Mouse (Mus musculus) WW6 (cell line): ENCODE results near the gene 2010300C02Rik.
"Not testable (repeated sequence)": the region's sequence is repeated elsewhere in the genome, so short reads cannot be mapped to it uniquely, and the experiment has no call there.

Experiments
- DNase-seq: peaks from one replicate; pipeline ENCODE4 v3.0.0-alpha.2; 2013; ENCODE audit warnings: low read depth, low spot score

Gene 2010300C02Rik

DNA sequence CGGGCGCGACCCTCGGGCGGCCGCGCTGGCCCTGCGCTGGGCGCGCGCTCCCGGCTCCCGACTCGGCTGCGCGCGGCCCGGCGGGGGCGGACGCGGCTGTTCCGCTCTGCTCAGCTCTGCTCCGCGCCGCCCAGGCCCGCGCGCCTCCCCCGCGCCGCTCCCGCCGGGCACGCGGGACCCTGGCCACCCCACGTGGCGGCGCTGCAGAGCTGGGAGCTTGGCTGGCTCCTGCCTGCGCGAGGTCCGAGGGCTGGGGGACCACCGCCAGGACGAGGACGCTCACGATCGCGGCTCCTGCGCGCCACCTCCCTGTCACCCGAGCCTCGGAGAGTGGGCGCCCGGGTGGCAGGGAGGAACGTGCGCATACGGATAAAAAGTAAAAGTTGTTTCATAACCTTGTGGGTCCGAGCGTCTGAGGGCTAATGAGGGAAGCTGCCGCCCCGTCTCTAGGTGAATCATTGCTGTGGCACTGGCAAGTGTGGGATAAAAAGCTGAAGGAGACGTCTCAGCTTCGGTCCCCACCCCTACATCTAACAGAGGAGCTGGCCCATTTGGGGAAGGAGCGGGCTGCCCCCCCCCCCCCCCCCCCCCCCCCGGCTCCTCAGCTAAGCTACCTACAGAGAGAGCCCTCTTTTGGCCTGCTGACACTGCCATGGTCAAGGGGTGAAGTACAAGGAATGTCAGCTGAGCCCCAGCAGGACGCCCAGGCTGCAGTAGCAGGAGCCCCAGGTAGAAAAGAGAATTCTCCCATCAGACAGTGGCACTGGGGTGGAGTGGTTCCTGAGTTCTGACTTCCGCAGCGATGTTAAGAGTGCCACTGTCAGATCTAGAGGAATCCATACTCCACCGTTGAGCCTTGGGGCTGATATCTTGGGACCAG, at the start of gene 2010300C02Rik:
TSS of gene 2010300C02Rik (minus strand) at position 325 of the 880 bp plus-strand sequence.
- DNase-seq = no peak

DNA sequence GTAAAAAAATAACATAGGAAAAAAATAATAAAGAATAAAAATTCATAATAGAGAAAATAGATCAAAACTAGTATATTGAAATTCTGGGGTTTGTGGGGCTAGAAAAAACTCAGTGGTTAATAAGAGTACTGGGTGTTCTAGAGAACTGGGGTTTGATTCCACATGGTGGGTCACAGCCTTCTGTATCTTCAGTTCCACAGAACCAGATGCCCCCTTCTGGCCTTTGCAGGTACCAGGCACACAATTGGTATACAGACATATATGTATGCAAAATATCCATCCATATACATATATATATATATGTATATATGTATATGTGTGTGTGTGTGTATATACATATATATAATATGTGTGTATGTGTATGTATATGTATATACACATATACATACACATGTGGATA, 39.5 kb upstream of the 2010300C02Rik start:
- no peak for DNase-seq

DNA sequence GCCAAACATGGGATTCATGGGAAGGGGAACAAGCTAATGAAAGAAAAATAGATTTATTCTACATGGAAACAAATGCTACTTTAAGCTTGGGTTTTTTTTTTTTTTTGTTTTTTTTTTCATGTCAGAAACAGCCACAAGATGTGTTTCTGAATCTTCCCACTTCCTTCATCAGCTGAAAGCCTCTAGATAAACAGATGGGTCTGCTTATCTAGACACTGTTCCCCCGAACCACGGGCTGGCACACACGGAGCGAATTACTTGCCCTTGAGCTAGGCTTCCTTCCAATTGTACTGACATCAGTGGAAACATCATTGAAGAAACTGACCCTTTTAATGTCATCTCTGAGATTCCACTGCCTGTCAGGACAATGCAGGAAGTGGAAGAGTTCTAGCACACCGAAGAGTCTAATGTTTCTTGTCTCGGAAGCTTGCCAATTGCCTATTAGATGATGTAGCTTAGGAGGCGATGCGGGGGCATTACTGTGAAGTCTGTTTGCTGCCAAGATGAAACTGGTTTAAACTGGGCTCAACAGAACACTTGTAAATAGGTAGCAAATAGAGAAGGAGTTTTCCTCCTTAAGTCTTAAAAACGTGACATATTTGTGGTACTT, 24.9 kb upstream of the 2010300C02Rik start:
- DNase-seq = no peak

DNA sequence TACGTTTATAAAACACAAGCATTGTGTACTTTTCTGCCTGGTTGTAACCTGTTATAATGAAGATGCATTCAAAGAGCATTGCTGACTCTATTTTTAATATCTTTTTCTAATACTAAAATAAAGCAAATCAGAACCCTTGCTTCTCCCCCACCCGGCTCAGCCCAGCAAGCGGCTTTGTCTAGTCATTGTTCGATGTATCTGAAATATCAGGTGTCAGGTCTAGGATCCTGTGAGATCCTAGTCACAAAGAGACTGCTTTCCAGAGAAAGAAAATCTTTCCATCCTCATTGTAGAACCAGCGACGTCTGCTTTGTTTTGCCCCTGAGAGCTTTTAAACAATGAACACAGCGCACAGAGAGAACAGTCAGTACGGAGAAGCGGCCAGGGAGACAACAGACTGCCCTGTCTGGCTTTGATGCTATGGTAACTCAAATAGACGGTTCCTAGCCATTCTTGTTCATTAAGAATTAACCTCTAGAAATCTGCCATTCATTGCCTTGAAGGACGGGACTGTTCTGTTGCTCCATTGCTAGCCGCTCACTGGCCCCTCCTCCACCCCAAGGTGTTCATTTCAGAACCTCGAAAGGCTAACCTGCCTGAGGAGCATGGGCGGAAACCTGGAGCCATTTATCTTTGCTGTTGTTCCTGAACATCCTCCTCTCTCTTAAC, 22.9 kb upstream of the 2010300C02Rik start:
- no peak for DNase-seq

DNA sequence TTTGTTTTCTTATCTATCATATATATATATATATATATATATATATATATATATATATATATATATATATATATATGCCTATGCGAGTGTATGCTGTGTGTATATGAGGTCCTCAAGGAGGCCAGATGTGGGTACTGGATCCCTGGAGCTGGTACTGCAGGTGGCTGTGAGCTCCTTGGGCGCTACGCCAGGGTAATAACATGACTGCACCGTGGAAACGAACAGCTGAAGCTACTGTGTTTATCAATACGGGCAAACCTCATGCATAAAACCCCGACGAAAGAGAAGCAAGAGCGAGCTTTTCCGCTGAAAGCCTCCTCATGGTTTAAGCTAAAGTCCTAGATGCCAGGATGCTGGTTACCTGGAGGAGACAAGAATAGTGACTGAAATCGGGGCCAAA, 22.2 kb upstream of the 2010300C02Rik start:
- DNase-seq = no peak

DNA sequence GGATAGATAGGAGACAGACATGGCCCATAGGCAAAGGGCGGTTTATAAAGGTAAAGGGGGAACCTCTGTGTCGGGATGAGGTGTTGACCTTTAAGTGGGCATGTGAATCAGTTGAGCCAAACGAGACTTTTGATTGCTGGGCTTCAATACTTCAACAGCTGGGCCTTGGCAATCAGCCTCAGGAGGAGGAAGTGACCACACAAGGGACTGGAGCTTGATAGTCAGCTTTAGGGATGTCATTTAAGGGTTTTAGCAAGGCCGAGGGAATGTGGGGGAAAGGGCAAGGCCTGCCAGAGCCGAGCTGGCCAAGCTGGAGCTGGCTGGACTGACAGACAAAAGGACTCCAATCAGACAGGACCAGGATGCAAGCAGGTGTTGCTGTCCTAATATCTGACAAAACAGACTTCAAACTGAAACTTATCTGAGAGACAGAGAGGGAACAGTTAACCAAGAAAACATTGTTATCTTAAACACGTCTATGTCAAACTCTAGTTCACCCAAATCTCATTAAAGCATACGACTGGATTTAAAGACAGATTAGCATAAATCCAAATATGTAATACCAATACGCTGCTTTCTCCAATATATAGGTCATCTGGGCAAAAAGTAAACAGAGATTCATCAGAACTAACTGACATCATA, 20.4 kb upstream of the 2010300C02Rik start:
- no peak for DNase-seq

DNA sequence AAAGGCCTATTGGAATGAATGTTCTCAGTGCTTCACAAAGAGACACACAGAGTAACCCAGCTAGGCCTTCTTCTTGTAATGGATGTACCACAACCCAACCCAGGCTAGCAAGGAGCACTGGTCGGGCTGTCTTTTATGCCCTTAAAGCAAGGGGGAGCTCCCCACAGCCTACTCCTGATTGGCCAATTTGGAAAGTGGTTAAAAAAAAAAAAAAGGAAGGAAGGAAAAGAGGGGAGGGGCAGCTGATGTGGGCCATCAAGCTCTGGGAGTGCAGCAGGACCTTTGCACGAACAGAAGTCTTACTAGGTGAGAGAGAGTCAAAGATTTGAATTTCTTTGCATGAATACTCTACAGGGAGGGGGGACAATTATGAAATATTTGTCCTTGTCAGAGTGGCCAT, 19.0 kb upstream of the 2010300C02Rik start:
- DNase-seq = no peak

DNA sequence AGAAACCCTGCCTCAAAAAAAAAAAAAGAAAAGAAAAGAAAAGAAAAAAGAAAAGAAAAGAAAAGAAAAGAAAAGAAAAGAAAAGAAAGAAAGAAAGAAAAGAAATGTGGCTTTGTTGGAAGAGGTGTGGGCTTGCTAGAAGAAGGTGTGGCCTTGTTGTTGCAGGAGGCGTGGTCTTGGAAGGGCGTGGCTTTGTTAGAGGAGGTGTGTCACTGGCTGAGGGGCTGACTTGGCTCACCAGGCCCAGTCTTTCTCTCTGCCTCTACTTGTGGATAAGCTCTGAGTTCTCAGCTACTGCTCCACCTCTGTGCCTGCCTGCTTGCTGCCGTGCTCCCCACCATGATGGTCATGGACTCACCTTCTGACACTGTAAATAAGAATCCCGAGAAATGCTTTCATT, 17.2 kb upstream of the 2010300C02Rik start:
- DNase-seq = no peak

DNA sequence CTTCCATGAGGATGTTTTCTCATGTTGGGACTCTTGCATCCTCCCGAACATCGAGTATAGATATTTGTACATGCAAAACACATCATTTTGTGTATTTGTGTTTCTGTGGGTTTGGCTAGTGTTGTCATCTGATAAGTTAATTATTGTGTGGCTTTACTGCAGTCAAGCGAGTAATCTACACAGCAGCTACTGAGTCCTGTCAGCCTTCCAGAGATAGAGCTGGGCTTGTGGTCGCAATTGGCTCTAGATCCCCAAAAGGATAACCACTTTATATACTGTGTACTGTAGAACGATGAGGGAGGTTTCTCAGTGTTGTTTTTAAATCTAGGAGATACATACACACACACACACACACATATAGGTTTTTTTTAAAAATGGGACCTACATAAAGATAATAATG, 16.0 kb upstream of the 2010300C02Rik start:
- no peak for DNase-seq

DNA sequence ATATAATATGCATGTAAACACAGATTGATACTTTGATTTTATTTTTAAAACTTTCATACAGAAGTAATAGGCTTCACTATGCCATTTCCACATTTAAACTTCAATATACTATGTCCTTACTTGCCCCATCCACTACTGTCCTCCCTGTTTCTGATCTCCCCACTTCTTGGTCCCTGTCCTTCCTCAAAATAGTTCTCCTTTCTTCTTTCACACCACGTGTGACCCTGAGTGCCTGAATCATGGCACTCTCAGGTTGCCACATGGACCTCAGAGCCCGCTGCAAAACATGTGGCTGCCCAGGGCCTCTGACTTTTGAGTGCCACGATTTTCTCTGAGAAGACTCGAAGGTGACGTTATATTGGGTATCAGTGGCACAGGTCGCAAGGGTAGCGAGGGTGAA, 15.0 kb upstream of the 2010300C02Rik start:
- no peak for DNase-seq

DNA sequence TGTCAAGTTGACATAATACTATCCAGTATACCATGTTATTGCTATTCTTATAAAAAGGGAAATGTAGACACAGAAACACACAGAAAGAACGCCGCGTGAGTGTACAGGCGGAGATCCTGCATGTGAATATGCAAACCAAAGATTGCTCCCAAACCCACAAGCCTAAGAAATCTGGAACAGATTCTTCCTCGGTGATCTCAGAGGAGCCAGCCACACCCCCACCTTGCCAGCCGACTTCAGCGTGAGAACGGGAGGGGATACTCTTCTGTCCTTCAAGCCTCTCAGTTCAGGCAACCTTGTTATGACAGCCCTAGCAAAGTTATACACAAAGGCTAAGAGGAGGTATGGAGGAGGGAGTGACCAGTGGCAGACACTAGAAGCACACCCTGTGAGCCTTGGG, 9.5 kb upstream of the 2010300C02Rik start:
- no peak for DNase-seq

DNA sequence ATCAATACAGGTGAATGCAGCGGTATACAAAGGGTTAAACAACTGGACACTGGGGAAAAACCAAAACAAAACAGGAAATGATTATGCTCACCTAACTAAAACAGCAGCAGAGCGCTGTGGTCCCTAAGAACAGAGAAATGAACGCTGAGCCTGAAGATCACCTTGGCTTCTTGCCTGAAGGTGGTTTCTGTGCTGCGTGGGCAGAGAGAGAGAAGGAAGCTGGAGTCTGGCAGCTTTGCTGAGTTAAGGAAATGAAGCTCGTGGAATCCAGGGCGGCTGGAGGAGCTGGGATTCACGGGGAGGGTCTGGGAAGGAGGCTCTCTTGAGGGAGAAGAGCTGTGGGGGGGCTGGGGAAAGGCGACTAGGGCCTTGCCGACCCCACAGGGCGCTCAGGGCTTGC, 8.2 kb upstream of the 2010300C02Rik start:
- DNase-seq = no peak

DNA sequence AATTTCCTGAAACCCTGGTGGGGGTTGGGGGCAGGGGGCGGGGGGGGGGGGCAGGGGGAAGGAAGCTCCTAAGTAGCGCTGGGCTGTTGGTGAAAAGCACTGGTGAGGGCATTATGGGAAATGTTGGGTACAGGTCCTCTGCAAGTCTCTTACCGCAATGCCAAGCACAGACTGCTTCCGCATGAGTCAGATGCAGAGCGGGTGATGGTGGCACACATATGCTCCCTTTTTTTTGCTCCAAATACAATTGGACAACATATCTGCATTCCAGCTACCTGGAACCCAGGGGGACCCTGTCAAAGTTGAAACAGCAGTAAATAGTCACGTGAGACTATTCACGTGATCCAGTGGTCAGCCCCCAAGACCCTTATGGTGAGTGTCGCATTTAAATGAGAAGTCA, 7.3 kb upstream of the 2010300C02Rik start:
- no peak for DNase-seq

DNA sequence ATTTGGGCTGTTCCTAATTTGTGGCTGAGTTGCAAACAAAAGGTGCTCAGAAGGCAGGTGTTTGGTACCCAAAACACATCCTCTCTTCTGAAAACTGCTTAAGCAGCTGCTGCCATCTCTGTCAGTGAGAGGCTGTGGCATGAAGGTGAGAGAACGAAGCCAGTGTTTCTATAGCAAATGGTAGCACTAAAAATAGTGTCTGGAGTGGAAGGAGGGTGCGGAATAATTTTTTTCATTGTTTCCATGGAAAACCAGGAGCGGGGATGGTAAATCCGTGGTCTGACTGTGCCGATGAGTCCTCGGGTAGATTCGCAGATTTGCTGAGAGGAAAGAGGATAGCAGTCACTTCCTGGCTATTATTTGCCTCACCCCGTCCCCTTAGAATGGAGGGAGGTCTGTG, 6.5 kb upstream of the 2010300C02Rik start:
- DNase-seq = no peak

DNA sequence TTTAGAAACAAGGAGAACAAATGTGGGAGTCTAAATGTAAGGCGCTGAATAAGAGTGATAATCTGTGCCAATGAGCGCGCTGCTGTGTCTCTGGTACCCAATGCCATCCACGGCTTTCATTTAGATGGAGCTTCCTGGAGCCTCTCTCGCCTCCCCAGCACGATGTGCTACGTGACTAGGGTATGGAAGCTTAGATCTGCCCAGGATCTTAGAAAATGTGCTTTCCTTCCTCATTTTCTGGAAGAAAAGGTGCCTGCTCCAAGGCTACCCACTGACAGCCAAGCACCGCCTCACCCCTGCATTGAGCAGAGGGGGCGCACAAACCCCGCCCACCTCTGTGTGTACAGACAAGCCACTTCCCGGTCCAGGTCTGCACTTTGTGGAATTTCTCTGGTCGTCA, 6.0 kb upstream of the 2010300C02Rik start:
- DNase-seq = no peak

DNA sequence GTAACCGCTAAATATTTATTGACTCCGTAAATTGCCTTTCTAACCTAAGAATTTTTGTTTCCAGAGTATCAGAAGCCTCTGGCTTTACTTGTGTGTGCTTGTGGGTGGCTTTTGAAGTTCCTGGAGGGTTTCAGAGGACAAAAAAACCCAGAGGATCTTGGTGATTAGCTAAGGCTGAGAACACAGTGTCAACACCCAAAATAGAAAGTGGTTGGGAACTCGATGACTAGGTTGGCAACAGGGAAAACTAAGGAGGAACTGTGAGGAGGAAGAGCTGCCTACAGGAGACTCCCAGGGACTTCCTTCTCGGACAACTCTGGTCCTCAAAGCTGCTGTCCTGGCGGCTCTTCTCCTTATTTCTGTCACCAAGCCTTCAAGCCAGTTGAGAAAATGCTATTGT, 1.2 kb upstream of the 2010300C02Rik start:
- DNase-seq = no peak

DNA sequence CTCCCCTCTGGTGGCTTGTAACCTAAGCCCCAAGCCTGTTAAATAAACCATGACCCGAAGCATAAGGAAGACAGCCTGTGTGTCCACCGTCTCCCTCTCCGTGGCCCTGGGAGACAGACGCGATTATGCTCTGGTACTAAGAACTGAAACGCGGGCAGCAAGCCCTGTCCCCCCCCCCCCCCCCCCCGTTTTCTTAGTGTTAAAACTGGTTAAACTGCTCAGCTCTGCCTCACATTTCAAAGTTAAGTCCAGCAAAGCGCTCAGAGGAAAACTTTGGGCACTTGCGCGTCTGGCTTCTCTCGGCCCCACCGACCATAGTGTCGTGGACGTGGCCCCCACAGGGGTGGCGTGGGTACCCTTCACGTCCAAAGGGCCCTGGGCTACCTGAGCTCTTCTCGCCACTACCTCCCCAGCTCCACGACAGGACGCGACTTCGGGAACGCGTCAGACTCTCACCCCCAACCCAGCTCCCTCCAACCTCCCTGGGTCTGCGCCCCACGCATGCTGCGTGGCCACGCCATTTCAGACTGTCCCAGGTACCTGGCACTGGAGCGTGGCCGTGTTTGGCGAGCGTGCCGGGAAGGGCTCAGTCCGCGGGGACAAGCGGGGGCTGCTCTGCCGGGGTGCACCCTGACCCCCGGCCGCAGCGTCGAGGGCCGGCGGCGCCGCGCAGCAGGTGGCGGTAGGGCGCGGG, 708 bp downstream of the 2010300C02Rik start:
- no peak for DNase-seq

DNA sequence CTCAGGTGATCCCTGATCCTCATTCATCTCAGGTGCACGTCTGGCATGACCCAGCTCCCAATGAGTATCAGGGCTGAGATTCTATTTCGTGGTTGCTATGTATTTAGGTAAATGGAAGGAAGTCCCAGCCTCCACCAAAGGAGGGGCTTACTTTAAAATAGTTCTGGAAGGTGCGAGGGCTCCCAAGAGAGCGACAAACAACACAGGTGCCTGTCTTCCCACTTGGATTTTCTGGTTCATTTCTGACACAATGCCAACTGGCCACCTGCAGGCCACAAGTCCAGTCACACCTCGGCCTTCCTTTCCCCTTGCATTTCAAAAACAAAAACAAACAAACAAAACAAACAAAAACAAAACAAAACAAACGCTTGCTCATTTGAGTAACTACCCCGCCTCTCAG, 1.4 kb downstream of the 2010300C02Rik start:
- no peak for DNase-seq

DNA sequence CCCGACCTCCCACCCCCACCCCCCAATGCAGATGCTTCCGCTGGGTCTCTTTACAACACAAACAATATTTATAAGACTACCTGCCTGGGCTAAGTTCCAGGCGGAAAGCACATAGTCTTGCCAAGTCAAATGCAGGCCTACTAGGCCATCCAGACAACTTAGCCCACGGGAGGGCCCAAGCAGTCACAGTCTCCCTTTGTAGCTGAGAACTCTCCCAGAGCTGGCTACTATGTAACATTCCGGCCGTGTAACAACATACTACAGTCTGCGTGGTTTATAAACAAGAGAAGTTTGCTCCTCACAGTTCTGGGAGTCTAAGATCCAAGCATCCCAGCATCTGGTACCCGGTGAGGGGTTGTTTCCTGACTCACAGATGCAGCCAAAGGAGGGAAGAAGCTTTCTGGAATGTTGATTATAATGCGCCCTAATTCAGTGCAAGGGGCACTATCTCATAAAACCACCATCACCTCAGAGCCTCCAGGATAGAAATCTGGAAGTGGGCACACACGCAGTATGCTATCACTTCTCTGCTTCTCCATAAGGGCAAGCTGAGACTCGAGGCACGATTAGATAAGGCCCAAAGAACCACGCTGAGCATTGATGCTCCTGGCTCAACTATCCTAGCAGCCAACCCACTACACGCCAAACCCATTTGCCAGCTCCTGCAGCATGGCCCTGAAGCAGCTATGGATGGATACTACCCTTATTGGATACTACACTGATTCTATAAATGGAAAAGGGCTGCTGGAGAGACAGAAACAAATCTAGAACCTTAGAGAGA, 2.3 kb downstream of the 2010300C02Rik start:
- no peak for DNase-seq

DNA sequence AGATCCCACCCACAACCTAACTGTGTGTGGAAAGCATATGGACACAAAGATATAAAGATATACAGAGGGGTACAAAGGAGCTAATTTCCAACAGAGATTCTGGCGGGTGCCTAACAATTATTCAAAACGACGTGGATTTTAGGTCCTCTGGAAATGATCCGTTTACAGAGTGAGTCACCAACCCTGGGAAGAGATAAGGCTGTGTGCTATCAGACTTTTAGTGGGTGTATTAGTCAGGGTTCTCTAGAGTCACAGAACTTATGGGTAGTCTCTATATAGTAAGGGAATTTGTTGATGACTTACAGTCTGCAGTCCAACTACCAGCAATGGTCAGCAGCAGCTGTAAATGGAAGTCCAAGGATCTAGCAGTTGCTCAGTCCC, 7.5 kb downstream of the 2010300C02Rik start:
- not testable (repeated sequence) for DNase-seq
